Mouse (Mus musculus) stomach, embryonic 16.5 days (tissue): ENCODE results near the gene Pcbp3. TPM values are rescaled to one million over a fixed set of nuclear protein-coding genes. Genes with fewer than 3 reads are reported as not detected.

Experiments used
- ATAC-seq: fragments of 200-750 bp; cut with Nextera tagmentation; 2 replicates; pipeline ENCODE4 v1.8.0; 2017; ENCODE audit warnings: moderate number of reproducible peaks, moderate TSS enrichment; ENCODE audit not compliant: insufficient read depth, low FRiP score
- H3K27ac ChIP-seq: fragments of 300-500 bp; sonication (generic); 2 replicates; pipeline ENCODE4 v1.5.1; 2014; ENCODE audit warnings: low read length
- H3K27me3 ChIP-seq: fragments of 300-500 bp; sonication (generic); 2 replicates; pipeline ENCODE4 v1.6.1; 2014; ENCODE audit warnings: low read length, control low read depth, mixed read lengths; ENCODE audit not compliant: control insufficient read depth, insufficient read depth
- H3K36me3 ChIP-seq: fragments of 300-500 bp; sonication (generic); 2 replicates; pipeline ENCODE4 v1.6.1; 2014; ENCODE audit warnings: low read length; ENCODE audit not compliant: control insufficient read depth, insufficient read depth
- H3K4me1 ChIP-seq: fragments of 300-500 bp; sonication (generic); 2 replicates; pipeline ENCODE4 v1.6.1; 2014; ENCODE audit warnings: low read length, control low read depth, mixed read lengths; ENCODE audit not compliant: control insufficient read depth, insufficient read depth
- H3K4me2 ChIP-seq: fragments of 300-500 bp; sonication (generic); 2 replicates; pipeline ENCODE4 v1.6.1; 2014; ENCODE audit warnings: low read depth, low read length, mixed read lengths
- H3K4me3 ChIP-seq: fragments of 300-500 bp; sonication (generic); replicated peaks from 2 replicates; pipeline ENCODE4 v1.5.1; 2014; ENCODE audit warnings: mild to moderate bottlenecking, low read length
- H3K9ac ChIP-seq: fragments of 300-500 bp; sonication (generic); 2 replicates; pipeline ENCODE4 v1.6.1; 2014; ENCODE audit warnings: low read length
- H3K9me3 ChIP-seq: fragments of 300-500 bp; sonication (generic); replicated peaks from 2 replicates; pipeline ENCODE4 v1.6.1; 2016; ENCODE audit warnings: low read length, control low read depth; ENCODE audit not compliant: control insufficient read depth
- WGBS: fragments of 180-500 bp; shearing (Covaris S2); extraction: QIAGEN DNeasy Blood & Tissue Kit; methylation state at CpG from one replicate; pipeline ENCODE4 v1.1.7; 2014; 5-methylcytosine and 5-hydroxymethylcytosine counted together
- polyA plus RNA-seq: library from polyadenylated mRNA; unstranded; fragments of >200 nt; fragmentation: Nextera tagmentation; extraction: Ambion mirVana; gene quantifications from 2 replicates; pipeline ENCODE4 v1.2.1, GENCODE M21; 2015

Pcbp3 gene
- polyA plus RNA-seq, 1 experiment from 2014 or later = 41.8 TPM

DNA sequence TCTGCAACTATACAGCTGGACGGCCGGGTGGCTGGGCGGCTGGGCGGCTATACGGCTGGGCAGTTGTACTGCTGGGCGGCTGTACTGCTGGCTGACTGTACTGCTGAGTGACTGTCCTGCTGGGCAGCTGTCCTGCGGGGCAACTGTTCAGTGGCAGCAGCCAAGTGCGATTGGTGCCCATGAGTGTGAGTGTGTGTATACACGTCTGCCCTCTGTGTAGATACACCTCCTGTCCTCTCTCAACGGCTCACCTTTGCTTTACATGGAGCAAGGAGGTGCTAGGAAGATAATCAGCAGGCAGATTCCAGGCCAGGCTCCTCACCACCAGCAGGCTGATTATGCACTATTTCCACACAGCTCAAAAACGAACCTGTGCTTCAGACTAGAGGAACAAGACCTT, 152.2 kb downstream of the Pcbp3 start:
- Histone ChIP-seq H3K4me2 (no peak overlapping the region), H3K36me3 (no peaks in the 10 kb centered on the region), H3K4me3 (no peak overlapping the region), H3K9me3 (no peaks in the 10 kb centered on the region), H3K4me1 (no peaks in the 10 kb centered on the region), H3K9ac (no peak overlapping the region), H3K27me3 (no peaks in the 10 kb centered on the region), H3K27ac (no peak overlapping the region)
- WGBS = 83% methylated on average over 11 of the region's 11 CpGs
- ATAC-seq = no peak

GRCm38 (mm10) chr10:76808446-76809400, 153.0 kb downstream of the Pcbp3 start:
- no peaks in the 10 kb centered on the region for H3K27me3 ChIP-seq
- H3K4me1 ChIP-seq = no peaks in the 10 kb centered on the region
- WGBS = 84% methylated on average over 10 of the region's 10 CpGs
- H3K9ac ChIP-seq = no peak overlapping the region
- no peak overlapping the region for H3K4me3 ChIP-seq
- H3K36me3 ChIP-seq = no peaks in the 10 kb centered on the region
- ATAC-seq = no peak
- H3K9me3 ChIP-seq = no peaks in the 10 kb centered on the region
- H3K27ac ChIP-seq = no peak overlapping the region
- H3K4me2 ChIP-seq = no peak overlapping the region

DNA sequence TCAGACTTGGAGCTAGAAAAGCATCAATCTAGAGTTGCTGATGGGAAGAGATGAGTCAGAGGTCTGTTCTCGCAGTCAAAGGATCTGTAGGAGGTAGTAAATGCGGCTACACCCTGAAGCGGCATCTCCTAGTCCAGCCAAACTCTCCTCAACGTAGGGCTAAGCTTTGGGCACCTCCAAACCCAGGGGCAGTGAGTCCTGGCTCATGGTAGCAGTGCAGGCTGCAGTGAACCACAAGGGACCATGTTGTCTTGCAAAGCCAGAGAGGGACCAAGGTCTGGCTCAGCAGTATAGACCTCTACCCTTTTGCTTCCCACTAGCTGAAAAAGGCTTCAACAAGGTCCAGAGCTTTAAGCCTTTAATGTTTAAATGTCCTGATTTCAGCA, 159.2 kb downstream of the Pcbp3 start:
- no peak overlapping the region for H3K4me2 ChIP-seq
- 83% methylated on average over 4 of the region's 4 CpGs for WGBS
- no peaks in the 10 kb centered on the region for H3K27me3 ChIP-seq
- no peak overlapping the region for H3K4me3 ChIP-seq
- no peaks in the 10 kb centered on the region for H3K4me1 ChIP-seq
- H3K27ac ChIP-seq = no peak overlapping the region
- ATAC-seq = no peak
- no peaks in the 10 kb centered on the region for H3K9me3 ChIP-seq
- H3K36me3 ChIP-seq = no peaks in the 10 kb centered on the region
- H3K9ac ChIP-seq = no peak overlapping the region

DNA sequence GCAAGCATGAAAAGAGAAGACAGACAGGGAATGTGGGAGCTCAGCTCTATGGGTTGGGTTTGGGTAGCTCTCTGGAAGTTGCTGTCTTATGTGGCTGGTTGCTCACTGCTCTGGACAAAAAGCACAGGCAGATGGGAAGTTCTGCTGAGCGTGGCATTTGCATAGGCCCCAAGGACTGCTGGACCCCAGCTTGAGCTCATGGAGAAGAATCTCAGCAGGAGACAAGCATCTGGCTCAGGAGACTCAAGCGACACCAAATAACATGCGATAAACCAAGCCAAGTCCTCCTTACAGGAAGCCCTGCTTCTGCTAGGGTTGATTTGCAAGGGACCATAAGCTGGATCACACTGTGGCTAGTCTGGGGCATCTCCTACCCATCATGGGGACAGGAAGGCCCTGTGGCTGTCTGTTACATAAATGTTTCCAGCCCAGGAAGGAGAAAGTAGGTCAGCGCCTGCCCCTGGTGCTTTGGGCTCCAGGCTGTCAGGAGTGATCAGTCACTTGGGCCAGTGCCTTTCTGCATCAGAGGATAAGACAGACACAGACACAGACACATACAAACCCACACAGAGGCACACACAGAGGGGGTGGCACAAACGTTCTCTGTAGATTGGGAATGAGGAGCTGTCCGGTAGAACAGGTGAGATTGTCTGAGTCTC, 159.7 kb downstream of the Pcbp3 start:
- no peaks in the 10 kb centered on the region for H3K36me3 ChIP-seq
- H3K9me3 ChIP-seq = no peaks in the 10 kb centered on the region
- no peak overlapping the region for H3K27ac ChIP-seq
- no peak overlapping the region for H3K9ac ChIP-seq
- WGBS = 71% methylated on average over 6 of the region's 6 CpGs
- no peaks in the 10 kb centered on the region for H3K27me3 ChIP-seq
- no peak overlapping the region for H3K4me2 ChIP-seq
- H3K4me1 ChIP-seq = no peaks in the 10 kb centered on the region
- no peak for ATAC-seq
- H3K4me3 ChIP-seq = no peak overlapping the region

DNA sequence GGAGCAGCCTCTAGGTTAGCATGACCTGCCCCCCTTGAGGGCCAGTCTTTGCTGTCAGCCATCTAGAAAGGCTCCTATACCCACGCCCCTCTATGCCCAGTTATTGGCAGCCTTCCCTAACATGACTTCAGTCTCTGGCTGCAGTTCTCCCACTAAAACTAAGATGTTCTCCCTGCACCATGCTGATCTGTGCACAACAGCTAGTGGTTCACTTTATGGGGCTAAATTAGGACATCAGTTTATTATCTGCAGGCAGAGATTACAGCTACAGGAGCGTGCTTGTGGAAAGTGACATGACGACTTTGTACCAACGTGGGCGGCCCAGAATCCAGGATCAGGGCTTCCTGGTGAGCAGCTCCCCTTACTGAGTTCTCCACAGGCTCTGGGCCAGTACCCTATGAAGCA, 160.4 kb downstream of the Pcbp3 start:
- Histone ChIP-seq H3K27me3 (no peaks in the 10 kb centered on the region), H3K9ac (no peak overlapping the region), H3K9me3 (no peaks in the 10 kb centered on the region), H3K4me3 (no peak overlapping the region), H3K36me3 (no peaks in the 10 kb centered on the region), H3K27ac (no peak overlapping the region), H3K4me1 (no peaks in the 10 kb centered on the region), H3K4me2 (no peak overlapping the region)
- 82% methylated on average over 5 of the region's 5 CpGs for WGBS
- ATAC-seq = no peak

GRCm38 (mm10) chr10:76798751-76799585, 162.7 kb downstream of the Pcbp3 start:
- ATAC-seq = no peak
- WGBS = 78% methylated on average over 17 of the region's 17 CpGs
- H3K4me2 ChIP-seq = no peak overlapping the region
- H3K4me1 ChIP-seq = no peaks in the 10 kb centered on the region
- no peaks in the 10 kb centered on the region for H3K9me3 ChIP-seq
- H3K27ac ChIP-seq = no peak overlapping the region
- no peak overlapping the region for H3K4me3 ChIP-seq
- no peaks in the 10 kb centered on the region for H3K27me3 ChIP-seq
- H3K36me3 ChIP-seq = no peaks in the 10 kb centered on the region
- H3K9ac ChIP-seq = no peak overlapping the region

- 91% methylated on average over 3 of the region's 3 CpGs for WGBS
- H3K27me3 ChIP-seq = no peaks in the 10 kb centered on the region
- no peaks in the 10 kb centered on the region for H3K36me3 ChIP-seq
- H3K9ac ChIP-seq = no peak overlapping the region
- H3K9me3 ChIP-seq = no peaks in the 10 kb centered on the region
- no peak for ATAC-seq
- no peak overlapping the region for H3K4me2 ChIP-seq
- H3K27ac ChIP-seq = no peak overlapping the region
- H3K4me1 ChIP-seq = no peaks in the 10 kb centered on the region
- H3K4me3 ChIP-seq = no peak overlapping the region
Observed at GRCm38 (mm10) chr10:76794102-76794501, 167.6 kb downstream of the Pcbp3 start.

DNA sequence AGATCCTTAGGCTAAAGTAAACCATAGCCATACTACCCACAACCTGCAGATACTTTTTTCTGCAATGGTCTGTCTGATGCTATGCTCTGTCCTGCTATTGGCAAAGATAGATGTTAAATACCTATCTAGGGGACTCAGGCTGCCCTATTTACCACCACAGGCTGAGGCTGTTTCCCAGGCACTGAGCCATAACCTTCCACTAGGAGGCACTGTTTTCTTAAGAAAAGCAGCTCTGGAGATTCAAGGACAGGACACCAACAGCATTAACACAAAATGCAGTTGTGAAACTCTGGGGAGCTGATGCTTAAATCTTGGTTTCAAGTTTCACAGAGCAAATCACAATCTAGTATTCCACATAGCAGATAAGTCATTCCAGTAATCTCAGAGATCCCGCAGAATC, 170.2 kb downstream of the Pcbp3 start:
- WGBS = 52% methylated on average over 1 of the region's 1 CpGs
- no peaks in the 10 kb centered on the region for H3K4me1 ChIP-seq
- no peaks in the 10 kb centered on the region for H3K9me3 ChIP-seq
- ATAC-seq = no peak
- H3K9ac ChIP-seq = no peak overlapping the region
- H3K4me3 ChIP-seq = no peak overlapping the region
- H3K36me3 ChIP-seq = no peaks in the 10 kb centered on the region
- H3K4me2 ChIP-seq = no peak overlapping the region
- no peaks in the 10 kb centered on the region for H3K27me3 ChIP-seq
- H3K27ac ChIP-seq = no peak overlapping the region

GRCm38 (mm10) chr10:76789885-76790284, 171.8 kb downstream of the Pcbp3 start:
- WGBS = 81% methylated on average over 4 of the region's 4 CpGs
- Histone ChIP-seq H3K27me3 (no peaks in the 10 kb centered on the region), H3K9me3 (no peaks in the 10 kb centered on the region), H3K4me3 (no peak overlapping the region), H3K36me3 (no peaks in the 10 kb centered on the region), H3K4me1 (no peaks in the 10 kb centered on the region), H3K27ac (no peak overlapping the region), H3K9ac (no peak overlapping the region), H3K4me2 (no peak overlapping the region)
- ATAC-seq = no peak
